Mouse (Mus musculus): ENCODE results near the gene Tefm. TPM values are rescaled to one million over a fixed set of nuclear protein-coding genes. Genes with fewer than 3 reads are reported as not detected.
"Not testable (repeated sequence)": the region's sequence is repeated elsewhere in the genome, so short reads cannot be mapped to it uniquely, and the experiment has no call there.

Gene Tefm
- polyA plus RNA-seq, 1 experiment from 2014 or later: 32.2 TPM

DNA sequence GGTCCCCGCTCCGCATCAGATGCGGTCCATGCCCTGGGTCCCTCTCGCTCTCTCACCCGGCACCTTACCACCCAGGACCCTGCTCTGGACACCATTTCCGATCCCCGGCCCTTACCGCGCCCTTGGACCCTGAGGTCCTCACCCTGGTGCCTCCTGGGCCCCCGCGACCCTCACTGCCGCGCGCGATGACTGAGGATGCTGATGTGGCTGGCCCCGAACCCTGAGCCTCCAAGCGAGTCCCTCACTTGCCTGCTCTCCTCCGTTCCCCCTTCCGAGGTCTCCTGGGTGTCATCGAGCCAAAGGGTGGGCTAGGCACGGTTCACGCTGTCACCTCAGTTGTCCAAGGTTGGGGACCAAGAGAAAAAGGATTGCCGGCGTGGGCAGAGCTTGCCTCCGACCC, 12.5 kb upstream of the Tefm start:
- H3K36me3 ChIP-seq: no peaks in the 10 kb centered on the region
- H3K9ac ChIP-seq: no peak overlapping the region
- no peak for ATAC-seq (ENCODE audit: insufficient number of reproducible peaks, insufficient read depth, low FRiP score, low TSS enrichment)
- peak overlapping the region; percentile 48 for H3K4me3 ChIP-seq
- H3K27ac ChIP-seq: no peak overlapping the region
- H3K9me3 ChIP-seq: no peaks in the 10 kb centered on the region
- H3K4me1 ChIP-seq: 0 out of 2 replicates have a peak, but pooled peaks cover 7% of the 10 kb centered on the region
- WGBS: 27% methylated on average over 25 of the region's 25 CpGs
- H3K27me3 ChIP-seq: peaks cover 50% of the 10 kb centered on the region
- H3K4me2 ChIP-seq (replicated peaks): peak overlapping the region; percentile 80

DNA sequence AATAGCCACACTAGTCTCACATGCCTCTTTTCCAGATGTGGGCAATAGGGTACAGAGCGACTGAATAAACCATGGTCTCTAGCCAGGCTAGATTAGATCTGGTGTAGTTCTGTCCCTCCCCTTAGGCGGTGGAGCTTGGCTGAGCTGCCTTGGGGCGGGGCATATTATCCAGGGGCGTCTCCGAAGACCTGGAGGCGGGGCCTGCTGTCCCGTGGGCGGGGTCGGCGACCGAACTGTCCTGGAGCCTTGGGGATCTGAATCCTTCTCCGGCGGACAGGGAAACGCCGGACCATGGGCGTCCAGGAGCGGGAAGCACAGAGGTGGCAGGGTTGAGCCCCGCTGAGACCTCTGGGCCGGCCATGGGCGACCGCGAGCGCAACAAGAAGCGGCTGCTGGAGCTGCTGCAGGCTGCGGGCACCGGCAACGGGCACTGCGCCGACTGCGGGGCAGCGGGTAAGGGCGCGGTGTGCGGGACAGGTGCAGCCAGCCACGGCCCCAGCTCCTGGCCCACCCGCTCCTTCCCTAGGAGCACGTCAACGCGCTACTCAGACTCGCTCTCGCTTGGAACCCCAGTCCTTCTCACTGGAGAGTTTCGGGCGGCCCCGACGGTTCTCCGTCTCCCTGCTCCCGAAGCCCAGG, 12.0 kb upstream of the Tefm start, which contains the start of gene Adap2:
Adap2 (plus strand) TSS at position 249 of the 639 bp plus-strand sequence.
- Histone ChIP-seq H3K4me1 (0 out of 2 replicates have a peak, but pooled peaks cover 7% of the 10 kb centered on the region), H3K36me3 (no peaks in the 10 kb centered on the region), H3K4me3 (peak within 1 kb of the TSS; percentile 48), H3K9ac (peak within 1 kb of the TSS; percentile 39; the same call in 1 of the 2 replicates), H3K27ac (no peak within 1 kb of the TSS), H3K4me2 (replicated peaks) (peak within 1 kb of the TSS; percentile 80), H3K9me3 (no peaks in the 10 kb centered on the region), H3K27me3 (peaks cover 50% of the 10 kb centered on the region)
- ATAC-seq (ENCODE audit: insufficient number of reproducible peaks, insufficient read depth, low FRiP score, low TSS enrichment): peak; percentile 56; the same call in 1 of the 2 replicates
- 2% methylated on average over 45 of the region's 47 CpGs for WGBS

- WGBS: 77% methylated on average over 8 of the region's 8 CpGs
- Histone ChIP-seq H3K27me3 (peaks cover 45% of the 10 kb centered on the region), H3K27ac (no peak overlapping the region)
Observed at GRCm38 (mm10) chr11:80152376-80152775, 10.4 kb upstream of the Tefm start.

DNA sequence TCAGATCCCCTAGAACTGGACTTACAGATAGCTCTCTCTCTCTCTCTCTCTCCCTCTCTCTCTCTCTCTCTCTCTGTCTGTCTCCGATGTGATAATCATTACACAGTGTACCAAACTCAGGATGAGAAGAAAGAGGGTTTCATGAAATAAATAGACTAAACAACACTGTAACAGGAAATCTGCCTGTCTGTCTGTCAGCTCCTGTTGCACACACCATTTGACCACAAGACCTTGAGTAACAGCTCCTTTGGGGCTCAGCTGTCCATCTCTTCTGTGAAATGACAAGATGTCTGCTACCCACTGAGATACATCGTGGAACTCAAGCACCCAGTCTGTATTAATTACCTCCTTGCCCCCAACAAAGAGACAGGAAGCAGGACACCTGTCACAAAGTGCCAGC, 9.6 kb upstream of the Tefm start:
- Histone ChIP-seq H3K4me2 (replicated peaks) (no peak overlapping the region), H3K4me1 (0 out of 2 replicates have a peak, but pooled peaks cover 7% of the 10 kb centered on the region), H3K4me3 (no peak overlapping the region), H3K9me3 (no peaks in the 10 kb centered on the region), H3K27ac (no peak overlapping the region), H3K36me3 (no peaks in the 10 kb centered on the region), H3K27me3 (peaks cover 45% of the 10 kb centered on the region), H3K9ac (no peak overlapping the region)
- WGBS: 53% methylated on average over 2 of the region's 2 CpGs
- ATAC-seq (ENCODE audit: insufficient number of reproducible peaks, insufficient read depth, low FRiP score, low TSS enrichment): no peak

More at GRCm38 (mm10) chr11:80152376-80152775, 10.4 kb upstream of the Tefm start:
- Histone ChIP-seq H3K4me3 (no peak overlapping the region), H3K9ac (no peak overlapping the region), H3K4me1 (0 out of 2 replicates have a peak, but pooled peaks cover 7% of the 10 kb centered on the region), H3K36me3 (no peaks in the 10 kb centered on the region), H3K4me2 (replicated peaks) (no peak overlapping the region), H3K9me3 (no peaks in the 10 kb centered on the region)
- ATAC-seq (ENCODE audit: insufficient number of reproducible peaks, insufficient read depth, low FRiP score, low TSS enrichment): no peak

GRCm38 (mm10) chr11:80150566-80150965, 8.6 kb upstream of the Tefm start:
- H3K4me2 ChIP-seq (replicated peaks): no peak overlapping the region
- ATAC-seq (ENCODE audit: insufficient number of reproducible peaks, insufficient read depth, low FRiP score, low TSS enrichment): no peak
- H3K27me3 ChIP-seq: peaks cover 37% of the 10 kb centered on the region
- H3K4me1 ChIP-seq: 0 out of 2 replicates have a peak, but pooled peaks cover 7% of the 10 kb centered on the region
- H3K4me3 ChIP-seq: no peak overlapping the region
- H3K9ac ChIP-seq: no peak overlapping the region
- no peak overlapping the region for H3K27ac ChIP-seq
- H3K9me3 ChIP-seq: no peaks in the 10 kb centered on the region
- 76% methylated on average over 5 of the region's 5 CpGs for WGBS
- H3K36me3 ChIP-seq: no peaks in the 10 kb centered on the region

- 82% methylated on average over 8 of the region's 8 CpGs for WGBS
- Histone ChIP-seq H3K36me3 (no peaks in the 10 kb centered on the region), H3K9ac (no peak overlapping the region), H3K4me1 (0 out of 2 replicates have a peak, but pooled peaks cover 7% of the 10 kb centered on the region), H3K4me3 (no peak overlapping the region), H3K27ac (no peak overlapping the region), H3K9me3 (no peaks in the 10 kb centered on the region), H3K27me3 (peaks cover 27% of the 10 kb centered on the region), H3K4me2 (replicated peaks) (no peak overlapping the region)
- ATAC-seq (ENCODE audit: insufficient number of reproducible peaks, insufficient read depth, low FRiP score, low TSS enrichment): no peak
Observed at GRCm38 (mm10) chr11:80149412-80150023, 7.5 kb upstream of the Tefm start.

DNA sequence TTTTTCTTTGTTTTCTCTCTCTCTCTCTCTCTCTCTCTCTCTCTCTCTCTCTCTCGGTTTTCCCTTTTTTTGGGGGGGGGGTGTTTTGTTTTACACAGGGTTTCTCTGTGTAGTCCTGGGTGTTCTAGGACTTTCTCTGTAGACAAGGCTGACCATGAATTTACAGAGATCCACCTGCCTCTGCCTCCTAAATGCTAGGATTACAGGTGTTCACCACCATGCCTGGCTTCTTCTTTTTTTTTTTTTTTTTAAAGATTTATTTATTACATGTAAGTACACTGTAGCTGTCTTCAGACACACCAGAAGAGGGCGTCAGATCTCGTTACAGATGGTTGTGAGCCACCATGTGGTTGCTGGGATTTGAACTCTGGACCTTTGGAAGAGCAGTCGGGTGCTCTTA, 7.0 kb upstream of the Tefm start:
- H3K36me3 ChIP-seq; H3K9ac ChIP-seq; H3K27ac ChIP-seq; H3K4me3 ChIP-seq; ATAC-seq (ENCODE audit: insufficient number of reproducible peaks, insufficient read depth, low FRiP score, low TSS enrichment); H3K9me3 ChIP-seq; H3K4me2 ChIP-seq (replicated peaks); H3K4me1 ChIP-seq: not testable (repeated sequence)
- WGBS: 67% methylated on average over 1 of the region's 4 CpGs
- peaks cover 21% of the 10 kb centered on the region for H3K27me3 ChIP-seq

DNA sequence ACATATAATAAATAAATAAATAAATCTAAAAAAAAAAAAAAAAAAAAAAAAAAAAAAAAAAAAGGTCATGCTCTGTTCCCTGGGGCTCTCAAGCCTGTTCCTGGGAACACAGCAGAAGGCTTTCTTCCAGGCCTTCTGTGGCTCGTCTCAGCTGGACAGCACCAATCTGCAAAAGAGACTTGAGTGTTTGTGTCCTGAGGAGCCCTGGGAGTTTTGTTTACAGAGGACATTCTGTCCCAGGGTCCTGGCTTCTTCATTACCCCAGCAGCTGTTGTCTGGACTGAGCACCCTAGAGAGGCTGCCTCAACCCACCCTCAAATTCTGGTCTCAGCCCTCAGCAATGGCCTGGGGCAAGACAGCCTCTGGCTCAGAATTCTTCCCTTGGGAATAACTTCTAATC, 6.3 kb upstream of the Tefm start:
- Histone ChIP-seq H3K4me2 (replicated peaks) (no peak overlapping the region), H3K9me3 (no peaks in the 10 kb centered on the region), H3K9ac (no peak overlapping the region), H3K27me3 (peaks cover 15% of the 10 kb centered on the region), H3K4me3 (no peak overlapping the region), H3K27ac (no peak overlapping the region), H3K4me1 (no peaks in the 10 kb centered on the region), H3K36me3 (no peaks in the 10 kb centered on the region)
- ATAC-seq (ENCODE audit: insufficient number of reproducible peaks, insufficient read depth, low FRiP score, low TSS enrichment): no peak
- 31% methylated on average over 1 of the region's 1 CpGs for WGBS

DNA sequence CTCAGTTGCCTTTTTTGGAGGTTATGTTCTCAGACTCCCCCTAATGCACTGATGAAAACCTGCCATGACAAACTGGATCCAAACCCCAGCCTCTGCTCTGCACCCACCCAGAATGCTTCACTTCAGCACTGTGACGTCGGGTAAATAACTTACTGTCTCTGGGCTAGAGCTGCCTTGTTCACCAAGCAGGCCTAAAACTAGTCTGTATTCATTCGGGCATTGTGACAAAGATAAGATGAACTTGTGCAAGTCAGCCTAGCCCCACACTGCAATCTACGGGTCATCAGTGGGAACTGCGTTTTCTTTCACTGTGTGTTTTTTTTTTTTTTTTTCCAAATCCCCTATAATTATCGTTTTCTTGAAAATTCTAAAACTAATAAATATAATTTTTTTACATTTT, 5.8 kb upstream of the Tefm start:
- Histone ChIP-seq H3K4me1 (peaks cover 4% of the 10 kb centered on the region), H3K4me2 (replicated peaks) (no peak overlapping the region), H3K9ac (no peak overlapping the region), H3K4me3 (no peak overlapping the region), H3K27me3 (peaks cover 9% of the 10 kb centered on the region), H3K27ac (no peak overlapping the region), H3K9me3 (no peaks in the 10 kb centered on the region), H3K36me3 (no peaks in the 10 kb centered on the region)
- WGBS: 80% methylated on average over 6 of the region's 6 CpGs
- no peak for ATAC-seq (ENCODE audit: insufficient number of reproducible peaks, insufficient read depth, low FRiP score, low TSS enrichment)

DNA sequence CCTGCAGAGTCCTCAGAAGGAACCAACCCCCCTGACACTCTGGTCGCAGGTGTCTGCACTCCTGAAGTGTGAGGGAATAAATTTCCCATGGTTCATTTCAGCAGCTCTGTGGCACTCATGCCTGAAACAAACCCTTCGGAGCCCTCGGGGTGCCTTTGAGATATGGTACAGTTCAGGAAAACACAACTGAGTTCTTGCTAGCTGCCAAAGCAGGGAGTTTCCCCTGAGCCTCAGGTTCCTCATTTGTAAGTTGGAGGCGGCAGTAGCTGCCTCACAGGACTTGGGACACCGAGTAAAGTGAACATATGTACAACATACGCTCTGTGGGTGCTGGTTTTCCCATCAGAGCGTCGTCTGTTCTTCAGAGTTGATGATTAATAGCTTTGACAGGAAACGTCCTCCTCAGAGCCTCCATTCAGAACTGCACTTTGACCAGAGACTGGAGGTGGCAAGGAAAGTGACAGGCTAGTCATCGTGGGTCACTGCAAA, 3.9 kb upstream of the Tefm start:
- H3K36me3 ChIP-seq: no peaks in the 10 kb centered on the region
- no peaks in the 10 kb centered on the region for H3K9me3 ChIP-seq
- ATAC-seq (ENCODE audit: insufficient number of reproducible peaks, insufficient read depth, low FRiP score, low TSS enrichment): no peak
- 59% methylated on average over 10 of the region's 10 CpGs for WGBS
- H3K4me2 ChIP-seq (replicated peaks): no peak overlapping the region
- H3K27ac ChIP-seq: no peak overlapping the region
- H3K4me3 ChIP-seq: no peak overlapping the region
- H3K4me1 ChIP-seq: peaks cover 9% of the 10 kb centered on the region
- no peak overlapping the region for H3K9ac ChIP-seq
- H3K27me3 ChIP-seq: no peaks in the 10 kb centered on the region

DNA sequence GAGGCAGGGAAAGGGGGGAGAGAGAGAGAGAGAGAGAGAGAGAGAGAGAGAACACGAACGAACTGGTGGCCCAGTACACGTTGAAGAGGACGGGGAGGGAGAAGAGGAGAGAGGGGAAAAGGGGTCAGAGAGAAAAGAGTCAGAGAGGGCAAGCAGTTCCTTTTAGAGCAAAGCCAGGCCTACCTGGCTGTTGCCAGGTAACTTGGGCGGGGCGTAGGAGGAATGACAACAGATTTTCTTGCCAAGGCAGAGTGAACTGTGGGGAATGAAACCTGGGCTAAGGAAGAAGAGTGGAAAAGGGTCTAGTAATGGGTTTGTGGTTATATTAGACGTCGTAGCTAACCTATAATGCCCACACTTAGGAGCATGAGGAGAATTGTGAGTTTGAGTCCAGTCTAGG, 897 bp upstream of the Tefm start:
- 41% methylated on average over 8 of the region's 8 CpGs for WGBS
- Histone ChIP-seq H3K9ac (peak overlapping the region; percentile 81), H3K27ac (no peak overlapping the region; the same call in 1 of the 2 replicates), H3K4me3 (peak overlapping the region; percentile 83), H3K9me3 (no peaks in the 10 kb centered on the region), H3K36me3 (peaks cover 10% of the 10 kb centered on the region), H3K4me2 (replicated peaks) (peak overlapping the region; percentile 73), H3K27me3 (no peaks in the 10 kb centered on the region), H3K4me1 (peaks cover 9% of the 10 kb centered on the region)
- no peak for ATAC-seq (ENCODE audit: insufficient number of reproducible peaks, insufficient read depth, low FRiP score, low TSS enrichment)

- Histone ChIP-seq H3K27me3 (no peaks in the 10 kb centered on the region), H3K4me3 (no peak overlapping the region), H3K9me3 (no peaks in the 10 kb centered on the region), H3K36me3 (peaks cover 39% of the 10 kb centered on the region), H3K27ac (no peak overlapping the region), H3K9ac (no peak overlapping the region), H3K4me2 (replicated peaks) (no peak overlapping the region), H3K4me1 (peaks cover 5% of the 10 kb centered on the region)
- no peak for ATAC-seq (ENCODE audit: insufficient number of reproducible peaks, insufficient read depth, low FRiP score, low TSS enrichment)
- WGBS: 90% methylated on average over 5 of the region's 5 CpGs
Observed at GRCm38 (mm10) chr11:80137773-80138172, 4.2 kb downstream of the Tefm start.

All from embryonic facial prominence, embryonic 12.5 days (tissue).